Mouse (Mus musculus) retina, postnatal 1 day (tissue): ENCODE data around the gene Elp4.

ENCODE experiments used
- DNase-seq: peaks from one replicate; pipeline ENCODE4 v3.0.0-alpha.2; 2012

Elp4 gene

DNA sequence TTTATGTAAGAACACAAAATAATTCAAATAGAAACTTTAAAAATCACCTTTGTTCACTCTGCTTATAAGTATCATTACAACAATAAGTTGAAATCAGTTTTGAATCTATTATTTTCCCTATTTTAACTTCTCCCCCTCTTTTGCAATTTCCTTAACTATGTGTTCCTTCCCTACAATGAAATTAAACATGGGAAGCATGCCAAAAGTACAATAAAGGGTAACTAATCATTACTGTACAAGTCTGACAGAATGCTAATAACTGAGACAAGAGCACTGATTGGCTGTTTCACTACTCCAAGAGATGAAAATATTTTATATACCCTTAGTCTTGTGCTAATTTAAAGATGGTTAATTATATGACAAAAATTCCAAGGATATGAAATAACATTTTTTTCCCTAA is 99.2 kb downstream of the Elp4 start:
- DNase-seq: no peak

DNA sequence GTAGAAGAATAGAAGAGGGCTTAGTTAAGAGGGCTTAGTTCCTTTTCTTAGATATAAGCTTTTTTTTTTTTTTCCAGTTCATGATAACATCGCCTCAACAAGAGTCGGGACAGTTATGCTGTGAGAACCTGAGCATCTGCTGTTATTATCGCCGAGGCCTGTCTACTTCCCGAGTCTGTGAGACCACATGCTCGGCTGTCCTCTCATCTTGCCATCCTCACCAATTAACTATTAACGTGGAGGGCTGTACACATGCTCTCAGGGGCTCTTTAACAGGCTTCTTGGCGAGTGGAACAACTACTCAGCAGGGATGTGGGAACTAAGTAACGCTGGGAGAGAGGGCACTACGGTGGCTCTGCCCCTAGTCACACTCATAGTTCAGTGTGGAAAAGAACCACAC is 99.9 kb downstream of the Elp4 start:
- DNase-seq: peak; percentile 85

DNA sequence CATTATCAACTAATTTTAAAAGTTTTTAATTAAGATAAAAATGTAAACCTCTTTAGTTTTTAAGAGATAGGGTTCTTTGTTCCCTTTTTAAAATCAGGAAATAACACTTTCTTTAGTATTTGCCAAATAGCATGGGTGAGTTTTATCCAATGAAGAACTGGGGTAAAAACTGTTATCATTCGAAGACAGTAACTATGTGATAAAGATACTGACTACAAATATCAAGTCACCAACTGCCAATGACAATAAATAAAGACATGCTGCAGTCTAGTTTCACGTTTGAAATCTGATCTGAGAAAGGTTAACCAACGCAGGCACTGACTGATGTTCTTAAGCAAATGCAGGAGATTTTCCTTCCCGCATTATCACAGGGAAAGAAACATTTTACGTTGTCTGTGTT is 100.9 kb downstream of the Elp4 start:
- no peak for DNase-seq

DNA sequence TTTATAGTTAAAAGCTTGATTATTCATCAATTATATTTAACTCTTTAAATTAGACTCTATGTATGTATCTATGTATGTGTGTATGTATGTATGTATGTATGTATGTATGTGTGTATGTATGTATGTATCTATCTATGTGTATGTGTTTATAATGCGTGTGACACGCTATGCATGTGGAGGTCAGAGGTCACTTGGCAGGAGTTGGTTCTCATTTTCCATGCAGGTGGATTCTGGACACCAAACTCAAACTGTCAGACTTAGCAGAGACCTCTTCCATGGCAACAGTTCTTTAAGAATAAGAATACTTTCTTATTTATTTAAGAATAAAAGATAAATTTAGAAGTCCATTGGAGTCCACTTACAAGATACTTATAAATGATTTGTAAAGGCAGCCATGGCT is 101.5 kb downstream of the Elp4 start:
- DNase-seq: no peak

DNA sequence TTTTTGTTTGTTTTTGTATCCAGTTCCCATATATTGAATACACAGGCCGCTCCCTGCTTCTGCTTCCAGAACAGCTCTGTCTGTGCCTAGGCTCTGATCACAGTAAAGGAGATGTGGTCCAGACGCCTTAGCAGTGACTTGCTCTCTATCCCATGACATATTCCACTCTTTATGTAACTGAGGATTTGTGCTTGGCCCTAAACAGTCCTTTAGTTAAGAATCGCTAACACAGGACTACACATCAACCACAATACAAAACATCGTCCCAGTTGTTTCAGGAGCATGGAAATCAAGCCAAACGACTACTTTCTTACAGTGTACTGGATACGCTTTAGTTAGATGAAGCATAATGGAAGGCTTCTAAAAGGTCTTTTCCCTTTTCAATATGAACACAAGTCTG is 102.8 kb downstream of the Elp4 start:
- no peak for DNase-seq

DNA sequence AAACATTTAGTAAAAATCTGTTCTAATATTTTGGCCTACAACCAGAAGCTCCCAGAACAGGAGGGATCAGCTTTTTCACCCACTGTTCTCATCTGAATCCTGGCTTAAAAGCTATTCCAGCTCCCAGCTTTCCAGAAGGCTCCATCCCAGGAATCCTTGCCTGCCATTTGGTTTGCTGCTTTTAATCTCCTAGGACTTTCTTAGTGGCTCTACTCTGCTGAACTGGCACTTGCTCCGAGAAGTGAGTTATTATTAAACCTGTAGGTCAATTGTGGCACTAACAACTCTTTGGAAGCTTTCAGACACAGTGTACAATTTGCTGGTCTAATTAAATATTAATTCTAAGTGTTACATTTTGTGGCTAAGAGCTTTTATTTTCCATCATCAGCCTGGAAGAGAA is 103.7 kb downstream of the Elp4 start:
- DNase-seq: peak; percentile 55

DNA sequence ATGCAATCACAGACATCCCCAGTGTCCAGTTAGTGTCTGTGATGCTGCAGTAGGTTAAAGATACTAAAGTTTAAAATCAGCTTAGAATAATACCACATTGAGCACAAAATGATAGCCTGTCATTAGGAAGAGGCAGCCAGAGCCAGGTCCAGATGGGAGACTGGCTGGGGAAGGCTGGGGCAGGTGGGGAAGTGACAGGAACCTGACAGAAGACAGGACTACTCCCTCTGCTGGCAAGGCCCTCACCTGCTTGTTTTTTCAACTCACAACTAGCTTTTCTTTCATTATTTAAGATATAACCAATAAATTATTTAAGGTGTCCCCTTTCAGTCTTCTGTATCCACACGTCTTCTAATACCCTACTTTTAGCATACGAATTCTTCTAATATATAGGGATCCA is 104.5 kb downstream of the Elp4 start:
- peak; percentile 61 for DNase-seq

DNA sequence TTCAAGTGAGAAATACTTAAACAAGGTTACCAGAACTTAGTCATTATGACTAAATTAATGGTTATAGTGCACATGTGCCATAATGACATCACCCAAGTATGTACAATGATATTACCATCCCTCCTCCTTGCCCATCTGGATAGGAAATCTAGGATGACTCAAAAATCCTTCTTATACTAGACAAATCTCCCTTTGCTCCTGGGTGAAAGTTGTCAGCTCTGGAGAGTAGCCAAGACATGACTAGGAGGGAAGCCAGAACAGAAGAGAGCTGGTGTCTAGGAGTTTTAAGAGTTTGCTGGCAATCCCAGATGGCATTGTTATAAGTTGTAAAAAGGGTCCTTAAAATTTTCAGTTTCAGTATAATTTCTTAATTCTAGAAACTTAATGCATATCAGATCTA is 106.5 kb downstream of the Elp4 start:
- peak; percentile 33 for DNase-seq

DNA sequence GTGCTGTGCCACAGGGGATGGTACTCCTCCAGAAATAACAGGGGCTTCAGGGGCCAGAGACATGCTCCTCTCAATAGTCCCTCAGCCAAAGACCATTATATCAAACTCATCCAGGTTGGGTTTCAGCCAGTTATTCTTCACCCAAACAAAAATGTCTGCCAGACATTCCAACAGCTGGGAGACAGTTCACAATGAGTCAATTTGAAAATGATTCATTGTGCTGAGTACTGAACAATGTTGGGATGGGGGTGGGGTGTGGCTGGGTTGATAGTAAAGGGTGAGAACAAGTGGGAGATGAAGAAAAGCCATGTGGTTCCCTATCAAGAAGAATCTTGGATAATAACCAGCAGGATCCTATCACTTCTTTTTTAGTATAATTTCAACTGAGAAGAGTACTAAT is 108.3 kb downstream of the Elp4 start:
- peak; percentile 39 for DNase-seq

DNA sequence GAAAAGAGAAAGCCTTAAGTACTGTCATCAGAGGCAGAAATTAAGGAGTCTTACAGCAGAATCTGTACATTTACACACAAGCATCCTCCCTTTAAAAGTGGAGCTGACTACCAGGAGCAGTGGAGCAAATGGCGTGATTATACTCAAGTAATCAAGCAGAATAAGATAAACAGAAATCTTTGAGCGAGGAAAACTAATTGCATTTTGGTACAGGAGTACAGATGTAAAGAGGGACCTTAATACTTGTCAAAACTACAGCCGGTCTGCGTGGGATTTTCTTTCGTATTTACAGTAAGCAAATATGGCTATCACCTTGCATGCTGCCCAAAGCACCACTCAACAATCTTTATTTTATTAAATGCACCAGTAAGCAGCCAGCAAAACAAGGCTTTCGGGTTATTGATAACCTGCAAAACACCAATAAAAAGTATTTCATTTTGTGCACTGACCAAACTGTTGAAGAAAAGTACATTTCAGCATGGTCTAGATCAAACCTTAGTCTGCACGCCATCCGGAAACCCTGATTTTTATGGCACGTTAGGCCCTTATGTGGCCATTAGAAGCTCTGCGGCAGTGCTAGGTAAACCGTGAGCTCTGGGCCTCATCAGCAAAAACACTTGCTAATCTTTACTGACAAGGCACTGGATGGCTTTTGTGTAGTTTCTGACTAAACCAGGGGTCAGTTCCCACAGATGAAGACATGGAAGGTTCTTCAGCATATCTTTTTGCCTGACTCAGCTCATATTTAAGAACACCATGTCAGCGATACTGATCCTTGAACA is 111.8 kb downstream of the Elp4 start:
- peak; percentile 70 for DNase-seq

DNA sequence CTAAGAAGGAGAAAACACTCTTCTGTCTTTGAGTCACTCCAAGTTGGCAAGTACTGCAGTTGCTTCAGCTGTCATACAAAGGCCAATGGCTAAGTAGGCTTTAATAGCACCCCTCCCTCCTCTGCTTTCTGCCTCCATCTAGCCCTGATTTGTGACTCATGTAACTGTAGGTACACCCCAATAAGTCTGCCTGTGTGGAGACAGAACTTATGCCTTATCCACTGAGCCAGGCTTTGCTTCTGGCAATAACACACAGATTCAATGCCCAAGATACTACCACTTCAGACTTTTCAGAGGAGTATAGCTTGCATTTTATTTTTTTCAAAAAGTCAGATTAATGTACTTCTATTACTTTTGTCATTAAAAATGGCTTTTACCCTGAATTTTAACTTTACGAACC is 114.4 kb downstream of the Elp4 start:
- DNase-seq: no peak

DNA sequence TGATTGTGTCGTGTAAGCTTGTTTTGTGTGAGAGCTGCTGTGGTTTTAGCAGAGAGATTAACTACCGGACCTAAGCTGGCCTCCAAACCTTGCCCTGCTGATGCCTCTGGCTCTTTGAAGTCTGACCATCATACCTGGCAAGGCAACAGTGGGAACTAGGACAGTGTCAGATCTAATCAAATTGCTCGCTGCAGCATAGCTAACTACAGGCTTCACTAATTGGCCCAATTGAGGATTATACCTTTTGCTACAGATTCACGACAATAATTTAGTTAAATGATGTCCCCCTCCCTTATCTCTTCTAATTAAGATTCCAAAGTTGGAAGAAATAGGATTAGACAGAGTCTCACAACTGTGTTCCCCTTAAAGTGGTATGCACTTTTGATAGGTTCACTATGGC is 116.6 kb downstream of the Elp4 start:
- DNase-seq: peak; percentile 89

DNA sequence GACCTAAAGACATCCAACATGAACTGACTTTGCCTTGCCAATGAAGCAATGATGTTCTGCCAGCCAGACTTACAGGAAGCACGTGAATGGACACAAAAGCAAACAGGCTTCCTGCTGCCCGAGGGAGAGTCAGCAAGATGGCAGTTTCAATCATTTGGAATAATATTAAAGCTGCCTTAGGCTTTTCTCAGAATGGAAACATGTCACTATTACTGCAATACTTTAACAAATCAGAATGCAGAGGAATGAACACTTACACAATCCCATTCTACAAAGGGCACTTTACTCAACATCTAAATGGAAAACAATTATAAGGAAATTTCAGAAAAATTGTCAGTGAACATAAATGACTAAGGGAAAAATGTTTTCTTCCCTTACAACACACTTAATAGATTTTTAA is 117.4 kb downstream of the Elp4 start:
- DNase-seq: peak; percentile 59

DNA sequence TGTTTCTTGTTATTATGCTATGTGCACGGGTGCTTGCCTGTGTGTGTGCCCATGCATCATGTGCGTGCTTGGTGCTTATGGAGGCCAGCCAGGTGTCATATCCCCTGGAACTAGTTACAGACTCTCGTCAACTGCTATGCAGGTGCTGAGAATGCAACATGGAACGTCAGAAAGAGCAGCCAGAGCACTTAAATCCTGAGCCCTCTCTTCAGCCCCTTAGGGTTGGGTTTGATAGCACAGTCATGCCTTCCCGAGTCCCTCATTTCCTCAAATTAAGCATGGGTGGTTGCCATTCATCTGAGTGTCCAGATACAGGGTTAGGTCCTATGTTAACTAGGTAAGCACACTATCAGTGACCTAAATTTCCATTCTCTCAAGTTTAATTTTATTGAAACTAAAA is 121.5 kb downstream of the Elp4 start:
- no peak for DNase-seq

DNA sequence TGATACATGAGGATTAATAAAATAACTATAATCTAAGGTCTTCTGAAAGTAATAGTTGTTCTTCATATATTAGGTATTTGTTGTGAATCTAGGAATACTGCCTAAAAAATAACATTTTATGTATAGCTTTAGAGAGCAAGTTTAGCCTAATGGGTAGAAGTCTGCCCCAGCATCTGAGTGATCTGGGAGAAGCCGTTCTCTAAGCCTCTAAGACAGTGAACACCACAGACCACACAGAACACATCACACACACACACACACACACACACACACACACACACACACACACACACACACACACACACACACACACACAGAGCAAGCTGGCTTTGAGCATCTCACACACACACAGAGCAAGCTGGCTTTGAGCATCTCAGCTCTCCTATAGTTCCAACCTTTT is 123.6 kb downstream of the Elp4 start:
- DNase-seq: peak; percentile 30

DNA sequence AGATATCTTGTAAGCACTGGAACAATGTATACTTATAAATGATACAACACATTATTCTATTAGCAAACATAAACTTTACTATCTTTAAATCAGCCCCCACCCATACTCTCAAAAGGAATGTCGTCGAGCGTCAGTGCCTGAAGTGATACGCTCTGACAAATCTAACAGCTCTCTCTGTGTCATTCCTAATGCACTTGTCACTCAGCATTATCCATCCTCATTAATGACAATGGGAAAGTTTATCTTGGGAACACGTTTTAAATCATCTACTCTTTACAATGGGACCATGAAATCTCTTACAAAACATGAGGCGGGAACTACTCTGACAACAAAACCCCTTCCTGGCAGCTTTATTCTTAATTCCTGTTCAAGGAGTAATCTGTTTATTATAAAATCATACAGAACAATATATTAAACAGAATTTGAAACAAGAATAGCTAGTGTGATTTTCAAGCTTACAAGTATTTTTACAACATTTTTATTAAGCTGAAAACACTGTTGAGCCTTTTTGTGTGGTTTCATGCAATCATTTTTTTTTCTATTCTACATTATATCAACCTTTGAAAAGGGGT is 125.0 kb downstream of the Elp4 start:
- DNase-seq: peak; percentile 76

DNA sequence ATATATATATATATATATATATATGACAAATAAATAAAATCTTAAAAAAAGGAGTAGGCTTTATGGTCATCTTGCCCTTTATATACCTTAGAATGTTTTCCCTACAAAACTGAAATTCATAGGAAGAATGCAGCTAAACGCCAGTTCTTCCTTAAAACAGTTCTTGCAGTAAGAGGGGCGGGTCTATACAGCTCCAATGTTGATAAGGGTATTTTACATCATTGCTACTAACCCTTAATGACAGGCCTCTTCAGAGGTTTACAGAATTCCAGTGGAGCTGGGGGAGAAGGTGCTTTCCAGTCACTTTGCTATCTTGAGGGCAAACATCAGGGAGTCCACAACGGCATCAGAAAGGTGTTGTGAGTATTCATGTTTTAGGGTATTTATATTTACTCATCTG is 133.1 kb downstream of the Elp4 start:
- no peak for DNase-seq

DNA sequence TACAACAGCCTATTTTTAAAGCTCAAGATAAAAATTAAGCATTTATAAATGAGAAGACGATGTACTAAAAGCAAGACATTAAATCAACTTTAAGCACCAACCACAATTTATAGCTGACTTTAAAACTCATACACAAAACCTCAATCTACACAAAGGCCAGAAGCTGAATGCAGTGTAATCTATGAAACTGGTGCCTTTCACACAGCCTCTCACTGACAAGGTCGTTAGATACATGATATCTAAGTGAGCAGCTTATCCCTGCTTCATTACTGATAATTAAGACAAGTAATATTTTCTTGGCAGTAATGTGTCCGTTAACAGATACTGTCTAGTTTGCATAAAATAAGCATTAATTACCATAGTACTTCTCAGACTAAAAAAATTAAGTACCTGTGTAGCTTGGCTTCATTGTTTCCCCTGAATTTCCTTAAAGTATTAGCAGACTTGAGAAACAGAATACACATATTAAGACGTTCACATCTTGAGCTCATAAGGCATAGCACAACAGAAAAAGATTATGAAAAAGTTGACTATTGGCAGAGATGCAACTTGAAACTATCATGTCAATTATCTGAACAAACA is 134.5 kb downstream of the Elp4 start:
- DNase-seq: no peak

DNA sequence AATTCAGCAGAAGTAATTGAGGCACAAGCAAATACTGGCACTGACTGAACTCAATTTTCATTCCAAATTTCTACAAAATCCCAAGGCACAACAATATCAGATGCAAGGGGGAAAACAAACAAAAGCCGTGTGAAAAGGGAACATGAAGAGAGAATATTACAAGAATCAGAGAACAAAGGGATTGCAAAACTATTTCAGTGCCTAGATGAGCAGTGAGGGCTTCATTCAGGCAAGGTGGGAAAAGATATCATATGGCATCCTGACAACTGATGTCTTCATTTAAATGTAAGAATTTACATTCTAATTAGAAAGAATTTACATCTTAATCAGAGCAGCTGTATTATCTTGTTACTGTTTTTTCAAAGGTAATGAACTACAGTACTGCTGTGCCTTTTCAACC is 150.9 kb downstream of the Elp4 start:
- no peak for DNase-seq

DNA sequence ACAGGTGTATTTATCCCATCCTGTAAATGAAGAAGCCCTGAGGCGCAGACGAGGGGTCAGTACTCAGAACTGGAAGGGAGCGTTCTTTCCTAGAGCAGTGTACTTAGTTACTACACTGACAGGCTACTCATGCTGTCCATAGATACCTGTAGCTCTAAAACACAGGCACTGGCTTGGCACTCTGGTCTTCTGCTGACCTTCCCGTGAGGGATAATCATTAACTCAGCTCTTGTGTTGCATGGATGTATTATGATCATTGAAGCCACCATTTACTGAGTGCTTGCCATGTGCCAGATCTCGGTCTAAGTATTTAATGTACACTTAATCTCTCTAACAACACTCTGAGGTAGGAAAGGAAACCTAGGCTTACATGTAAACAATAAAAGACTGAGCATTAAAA is 155.3 kb downstream of the Elp4 start:
- DNase-seq: no peak

DNA sequence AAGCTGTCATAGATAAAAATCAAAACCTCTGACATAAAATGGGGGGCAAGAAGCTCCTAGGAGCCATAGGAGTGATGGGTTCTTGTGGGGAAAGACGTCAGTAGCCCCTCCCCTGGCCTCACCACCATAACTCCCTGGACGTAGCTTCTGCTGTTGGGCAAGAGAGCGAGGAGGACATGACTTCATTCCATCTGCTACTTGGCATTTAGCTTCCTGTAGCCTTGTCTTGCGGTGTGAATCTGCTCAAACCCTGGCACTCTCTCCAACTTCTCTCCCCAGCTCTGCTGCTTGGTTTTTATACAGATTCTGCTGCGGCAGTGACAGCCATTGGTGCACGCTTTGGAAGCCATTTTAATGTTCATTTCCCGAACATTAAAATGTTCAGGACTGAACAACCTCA is 157.5 kb downstream of the Elp4 start:
- DNase-seq: no peak

DNA sequence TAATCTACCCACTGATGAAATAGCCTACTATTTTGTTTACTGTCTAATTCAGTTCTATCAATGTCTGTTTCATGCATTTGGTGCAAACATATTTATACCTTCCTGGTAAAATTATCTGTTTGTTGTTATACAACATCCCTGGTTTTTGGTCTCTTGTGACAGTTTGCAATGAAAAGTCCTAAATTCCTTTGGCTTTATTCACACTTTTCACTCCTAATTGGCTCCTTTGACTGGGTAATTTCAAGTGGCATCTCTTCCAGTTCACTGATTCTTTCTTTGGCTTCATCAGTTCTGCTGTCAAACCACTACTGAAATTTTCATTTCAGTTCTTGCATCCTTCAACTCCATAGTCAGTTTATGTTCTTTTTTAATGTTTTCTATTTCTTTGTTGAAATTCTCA is 168.2 kb downstream of the Elp4 start:
- DNase-seq: peak; percentile 70

DNA sequence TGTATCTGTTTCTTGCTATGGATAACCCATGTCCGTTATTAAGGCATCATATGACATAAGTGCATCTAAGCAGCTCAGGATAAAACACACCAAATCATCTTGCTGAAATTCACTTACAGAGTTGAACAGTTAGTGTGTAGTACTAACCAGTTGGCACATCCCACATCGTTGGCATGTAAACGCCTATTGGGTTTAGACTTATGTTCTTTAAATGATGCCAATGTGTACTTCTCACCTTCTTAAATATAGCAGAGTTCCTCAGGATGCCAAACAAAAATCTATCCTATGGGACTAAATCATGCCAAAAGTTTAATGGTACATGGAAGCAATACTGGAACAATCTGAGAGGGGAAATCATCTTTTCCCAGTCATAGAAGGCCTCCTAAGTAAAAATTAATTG is 173.7 kb downstream of the Elp4 start:
- no peak for DNase-seq

DNA sequence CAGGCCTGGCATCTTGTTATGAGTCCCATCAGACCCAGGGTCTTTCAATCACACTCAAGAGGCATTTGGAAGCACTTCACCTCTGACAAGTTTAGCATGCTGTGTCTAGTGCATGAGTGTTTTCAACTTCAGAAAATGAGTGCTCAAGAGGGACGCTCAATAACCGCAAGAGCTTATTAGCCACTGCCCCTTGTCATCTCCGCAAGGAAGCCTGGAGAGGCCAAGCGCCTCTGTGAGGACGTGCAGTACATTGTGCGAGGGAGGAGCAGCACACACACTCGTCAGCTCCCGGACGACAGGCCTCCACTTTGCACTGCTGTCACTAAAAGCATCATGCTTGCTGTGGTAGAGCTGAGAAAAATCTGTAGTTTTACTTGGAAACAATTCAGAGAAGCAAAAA is 177.7 kb downstream of the Elp4 start:
- no peak for DNase-seq
